Mouse (Mus musculus): ENCODE results near the gene Lta. TPM values are rescaled to one million over a fixed set of nuclear protein-coding genes. Genes with fewer than 3 reads are reported as not detected.

Lta gene
- polyA plus RNA-seq, 1 experiment from 2014 or later, result 0.27 TPM

- no peaks in the 10 kb centered on the region for H3K36me3 ChIP-seq
- no peak for ATAC-seq (ENCODE audit: insufficient number of reproducible peaks, low FRiP score, low TSS enrichment, low read depth)
- peaks cover 31% of the 10 kb centered on the region for H3K27me3 ChIP-seq
- no peaks in the 10 kb centered on the region for H3K9me3 ChIP-seq (replicated peaks)
- no peak overlapping the region for H3K27ac ChIP-seq (replicated peaks)
- peaks cover 13% of the 10 kb centered on the region for H3K4me1 ChIP-seq
- H3K4me2 ChIP-seq (replicated peaks), result no peak overlapping the region
- H3K9ac ChIP-seq, result no peak overlapping the region
- WGBS, result 75% methylated on average over 11 of the region's 11 CpGs
- H3K4me3 ChIP-seq (replicated peaks), result peak overlapping the region; percentile 10; the same call in 1 of the 2 replicates
Measured at GRCm38 (mm10) chr17:35201128-35201527, 4.0 kb downstream of the Lta start.

GRCm38 (mm10) chr17:35200398-35200797 lies 4.8 kb downstream of the Lta start:
- no peak overlapping the region for H3K9ac ChIP-seq
- H3K27me3 ChIP-seq, result peaks cover 38% of the 10 kb centered on the region
- no peak overlapping the region for H3K4me3 ChIP-seq (replicated peaks)
- H3K4me1 ChIP-seq, result peaks cover 20% of the 10 kb centered on the region
- H3K9me3 ChIP-seq (replicated peaks), result no peaks in the 10 kb centered on the region
- H3K4me2 ChIP-seq (replicated peaks), result no peak overlapping the region
- WGBS, result 82% methylated on average over 11 of the region's 11 CpGs
- no peak for ATAC-seq (ENCODE audit: insufficient number of reproducible peaks, low FRiP score, low TSS enrichment, low read depth)
- H3K27ac ChIP-seq (replicated peaks), result no peak overlapping the region
- H3K36me3 ChIP-seq, result no peaks in the 10 kb centered on the region

- H3K4me2 ChIP-seq (replicated peaks), result no peak overlapping the region
- H3K4me1 ChIP-seq, result peaks cover 21% of the 10 kb centered on the region
- no peak for ATAC-seq (ENCODE audit: insufficient number of reproducible peaks, low FRiP score, low TSS enrichment, low read depth)
- H3K9me3 ChIP-seq (replicated peaks), result no peaks in the 10 kb centered on the region
- H3K4me3 ChIP-seq (replicated peaks), result no peak overlapping the region
- WGBS, result 11% methylated on average over 8 of the region's 8 CpGs
- H3K36me3 ChIP-seq, result no peaks in the 10 kb centered on the region
- H3K9ac ChIP-seq, result no peak overlapping the region
- H3K27me3 ChIP-seq, result peaks cover 44% of the 10 kb centered on the region
- H3K27ac ChIP-seq (replicated peaks), result no peak overlapping the region
Measured at GRCm38 (mm10) chr17:35198946-35199345, 6.2 kb downstream of the Lta start.

GRCm38 (mm10) chr17:35198029-35198428 lies 7.1 kb downstream of the Lta start:
- Histone ChIP-seq H3K9me3 (replicated peaks) (no peaks in the 10 kb centered on the region), H3K36me3 (no peaks in the 10 kb centered on the region), H3K4me1 (peaks cover 21% of the 10 kb centered on the region), H3K4me3 (replicated peaks) (no peak overlapping the region), H3K27me3 (peaks cover 41% of the 10 kb centered on the region), H3K27ac (replicated peaks) (no peak overlapping the region), H3K9ac (no peak overlapping the region), H3K4me2 (replicated peaks) (no peak overlapping the region)
- no peak for ATAC-seq (ENCODE audit: insufficient number of reproducible peaks, low FRiP score, low TSS enrichment, low read depth)
- WGBS, result 52% methylated on average over 7 of the region's 7 CpGs

- Histone ChIP-seq H3K9me3 (replicated peaks) (no peaks in the 10 kb centered on the region), H3K9ac (no peak overlapping the region), H3K4me3 (replicated peaks) (no peak overlapping the region), H3K27me3 (peaks cover 38% of the 10 kb centered on the region), H3K4me2 (replicated peaks) (no peak overlapping the region), H3K27ac (replicated peaks) (no peak overlapping the region), H3K36me3 (no peaks in the 10 kb centered on the region), H3K4me1 (peaks cover 21% of the 10 kb centered on the region)
- WGBS, result 28% methylated on average over 5 of the region's 6 CpGs
- ATAC-seq (ENCODE audit: insufficient number of reproducible peaks, low FRiP score, low TSS enrichment, low read depth), result no peak
Measured at GRCm38 (mm10) chr17:35197126-35197525, 8.0 kb downstream of the Lta start.

DNA sequence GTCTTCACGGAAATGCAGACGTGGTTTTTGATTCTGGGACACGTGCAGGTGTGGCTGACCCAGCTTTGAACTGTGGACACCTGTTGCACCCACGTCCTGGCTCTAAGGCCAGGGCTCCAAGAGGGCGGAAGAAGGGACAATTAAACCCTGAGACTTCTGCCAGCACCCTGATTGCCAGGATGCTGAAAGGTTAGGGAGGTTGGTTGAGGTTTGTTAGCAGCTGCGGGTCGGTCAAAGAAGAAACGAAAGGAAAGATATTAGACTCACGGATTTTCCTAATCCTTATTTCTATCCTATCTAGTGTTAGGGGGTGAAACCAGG lies 8.9 kb downstream of the Lta start:
- Histone ChIP-seq H3K27ac (replicated peaks) (no peak overlapping the region), H3K9me3 (replicated peaks) (no peaks in the 10 kb centered on the region), H3K4me3 (replicated peaks) (peak overlapping the region; percentile 48), H3K4me1 (peaks cover 16% of the 10 kb centered on the region), H3K36me3 (no peaks in the 10 kb centered on the region), H3K4me2 (replicated peaks) (peak overlapping the region; percentile 90), H3K27me3 (peaks cover 31% of the 10 kb centered on the region), H3K9ac (no peak overlapping the region)
- 26% methylated on average over 9 of the region's 9 CpGs for WGBS
- ATAC-seq (ENCODE audit: insufficient number of reproducible peaks, low FRiP score, low TSS enrichment, low read depth), result no peak

- peak; percentile 84 for ATAC-seq (ENCODE audit: insufficient number of reproducible peaks, low FRiP score, low TSS enrichment, low read depth)
- WGBS, result 2% methylated on average over 66 of the region's 66 CpGs
- Histone ChIP-seq H3K4me3 (replicated peaks) (peak overlapping the region; percentile 48), H3K4me1 (peaks cover 16% of the 10 kb centered on the region), H3K9ac (peak overlapping the region; percentile 42), H3K36me3 (no peaks in the 10 kb centered on the region), H3K9me3 (replicated peaks) (no peaks in the 10 kb centered on the region), H3K27ac (replicated peaks) (no peak overlapping the region), H3K4me2 (replicated peaks) (peak overlapping the region; percentile 90), H3K27me3 (peaks cover 30% of the 10 kb centered on the region)
Measured at GRCm38 (mm10) chr17:35195631-35196320, 9.4 kb downstream of the Lta start.

GRCm38 (mm10) chr17:35194844-35195630 lies 10.1 kb downstream of the Lta start:
- H3K27ac ChIP-seq (replicated peaks), result no peak overlapping the region
- no peak for ATAC-seq (ENCODE audit: insufficient number of reproducible peaks, low FRiP score, low TSS enrichment, low read depth)
- H3K36me3 ChIP-seq, result no peaks in the 10 kb centered on the region
- 41% methylated on average over 19 of the region's 19 CpGs for WGBS
- peak overlapping the region; percentile 42 for H3K9ac ChIP-seq
- peak overlapping the region; percentile 48 for H3K4me3 ChIP-seq (replicated peaks)
- H3K4me2 ChIP-seq (replicated peaks), result peak overlapping the region; percentile 90
- no peaks in the 10 kb centered on the region for H3K9me3 ChIP-seq (replicated peaks)
- peaks cover 16% of the 10 kb centered on the region for H3K4me1 ChIP-seq
- H3K27me3 ChIP-seq, result peaks cover 30% of the 10 kb centered on the region

DNA sequence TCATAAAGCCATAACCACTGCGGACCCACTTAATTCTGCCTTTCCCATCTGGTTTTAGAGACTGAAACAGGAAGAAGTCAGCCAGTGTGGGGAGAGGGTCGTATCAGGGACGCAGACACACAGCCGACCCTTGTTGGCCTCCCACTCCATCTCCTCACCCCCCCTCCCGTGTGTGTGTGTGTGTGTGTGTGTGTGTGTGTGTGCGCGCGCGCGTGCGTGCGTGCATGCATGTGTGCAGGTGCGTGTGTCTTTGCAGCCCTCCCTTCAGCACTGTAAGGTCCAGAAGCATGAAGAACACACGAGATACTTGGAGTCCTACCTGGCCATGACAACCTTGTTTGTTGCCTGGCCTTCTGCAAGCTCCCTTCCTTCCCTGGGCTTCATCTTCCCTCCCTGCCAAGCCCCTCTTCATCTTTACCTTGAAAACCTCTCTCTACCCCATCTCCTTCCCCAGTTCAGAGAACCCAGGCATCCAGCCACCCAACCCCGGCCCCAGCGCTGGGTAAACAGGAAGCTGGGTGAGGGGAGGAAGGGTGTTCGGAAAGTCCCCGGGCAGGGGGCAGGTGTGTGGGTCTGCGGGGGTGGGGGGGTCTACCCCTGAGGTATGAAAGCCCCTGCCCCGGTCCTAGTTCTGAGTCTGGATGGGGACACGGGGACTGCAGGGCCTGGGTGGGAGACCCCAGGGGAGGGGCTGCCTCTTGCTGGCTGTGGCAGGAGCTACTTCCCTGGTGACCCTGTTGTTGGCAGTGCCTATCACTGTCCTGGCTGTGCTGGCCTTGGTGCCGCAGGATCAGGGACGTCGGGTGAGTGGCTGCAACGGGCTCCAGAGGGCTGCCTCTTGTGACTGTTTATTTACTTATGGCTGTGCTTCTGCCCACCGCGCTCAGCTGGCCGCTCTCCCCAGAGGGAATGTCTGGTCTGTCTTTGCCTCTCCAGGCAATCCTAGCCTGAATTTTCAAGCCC lies 11.0 kb downstream of the Lta start, which contains the start of gene Ltb:
Ltb (plus strand) TSS at position 559 of the 963 bp plus-strand sequence.
- Histone ChIP-seq H3K27me3 (peaks cover 30% of the 10 kb centered on the region), H3K4me2 (replicated peaks) (peak within 1 kb of the TSS; percentile 90), H3K27ac (replicated peaks) (no peak within 1 kb of the TSS), H3K36me3 (no peaks in the 10 kb centered on the region), H3K9me3 (replicated peaks) (no peaks in the 10 kb centered on the region), H3K4me3 (replicated peaks) (peak within 1 kb of the TSS; percentile 48), H3K4me1 (peaks cover 16% of the 10 kb centered on the region), H3K9ac (peak within 1 kb of the TSS; percentile 42; the same call in 1 of the 2 replicates)
- no peak for ATAC-seq (ENCODE audit: insufficient number of reproducible peaks, low FRiP score, low TSS enrichment, low read depth)
- WGBS, result 63% methylated on average over 27 of the region's 28 CpGs

DNA sequence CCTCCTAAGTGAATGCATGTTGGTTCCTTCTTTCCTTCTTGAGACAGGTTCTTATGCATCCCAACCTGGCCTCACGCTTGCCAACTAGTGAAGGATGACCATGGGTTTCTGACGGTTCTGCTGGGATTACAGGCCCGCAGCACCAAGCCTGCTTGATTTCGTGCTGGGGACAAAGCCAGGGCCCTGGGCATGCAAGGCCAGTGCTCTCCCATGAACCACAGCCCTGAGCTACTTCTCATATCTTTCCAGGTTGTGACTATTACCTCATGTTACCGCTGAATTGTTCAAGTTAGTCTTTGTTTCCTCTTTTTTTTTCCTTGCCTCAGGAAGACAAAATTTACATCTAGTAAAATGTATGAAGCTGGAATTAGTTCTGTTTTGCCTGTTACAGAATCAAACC lies 12.2 kb downstream of the Lta start:
- ATAC-seq (ENCODE audit: insufficient number of reproducible peaks, low FRiP score, low TSS enrichment, low read depth), result no peak
- H3K4me1 ChIP-seq, result peaks cover 16% of the 10 kb centered on the region
- no peak overlapping the region for H3K4me2 ChIP-seq (replicated peaks)
- no peaks in the 10 kb centered on the region for H3K36me3 ChIP-seq
- H3K9me3 ChIP-seq (replicated peaks), result no peaks in the 10 kb centered on the region
- no peak overlapping the region for H3K4me3 ChIP-seq (replicated peaks)
- peaks cover 30% of the 10 kb centered on the region for H3K27me3 ChIP-seq
- 75% methylated on average over 5 of the region's 5 CpGs for WGBS
- no peak overlapping the region for H3K9ac ChIP-seq
- no peak overlapping the region for H3K27ac ChIP-seq (replicated peaks)

GRCm38 (mm10) chr17:35191723-35192122 lies 13.4 kb downstream of the Lta start:
- Histone ChIP-seq H3K27me3 (peaks cover 30% of the 10 kb centered on the region), H3K9ac (no peak overlapping the region), H3K36me3 (no peaks in the 10 kb centered on the region), H3K27ac (replicated peaks) (no peak overlapping the region), H3K4me2 (replicated peaks) (no peak overlapping the region), H3K4me1 (peaks cover 19% of the 10 kb centered on the region), H3K4me3 (replicated peaks) (no peak overlapping the region), H3K9me3 (replicated peaks) (no peaks in the 10 kb centered on the region)
- WGBS, result 56% methylated on average over 2 of the region's 2 CpGs
- ATAC-seq (ENCODE audit: insufficient number of reproducible peaks, low FRiP score, low TSS enrichment, low read depth), result no peak
